Mouse (Mus musculus): ENCODE data around the gene Adra2b. TPM values are rescaled to one million over a fixed set of nuclear protein-coding genes. Genes with fewer than 3 reads are reported as not detected.

The Adra2b gene
- polyA plus RNA-seq, 1 experiment from 2014 or later, result 10.5 TPM

GRCm38 (mm10) chr2:127319071-127319470 is 43.9 kb upstream of the Adra2b start:
- no peak for ATAC-seq (replicated peaks; ENCODE audit: low FRiP score, low read depth)
- DNase-seq (ENCODE audit: low spot score), result no peak
- WGBS, result 71% methylated on average over 4 of the region's 4 CpGs

GRCm38 (mm10) chr2:127322671-127323285 is 40.2 kb upstream of the Adra2b start:
- ATAC-seq (replicated peaks; ENCODE audit: low FRiP score, low read depth), result no peak
- H3K9ac ChIP-seq (ENCODE audit: low read depth, low read length), result no peak overlapping the region
- H3K9me3 ChIP-seq (replicated peaks; ENCODE audit: low read length), result no peaks in the 10 kb centered on the region
- no peak for TF ChIP-seq CTCF (IDR thresholded peaks at IDR 0.05; ENCODE audit: low read depth)
- H3K4me2 ChIP-seq (ENCODE audit: low read length), result no peak overlapping the region
- H3K27me3 ChIP-seq (ENCODE audit: insufficient read depth, low read length), result no peaks in the 10 kb centered on the region
- no peak overlapping the region for H3K27ac ChIP-seq
- no peak for DNase-seq (ENCODE audit: low spot score)
- H3K36me3 ChIP-seq (ENCODE audit: insufficient read depth, low read length), result no peaks in the 10 kb centered on the region
- WGBS, result 72% methylated on average over 6 of the region's 6 CpGs
- H3K4me3 ChIP-seq (replicated peaks; ENCODE audit: low read depth, low read length), result no peak overlapping the region
- H3K4me1 ChIP-seq (replicated peaks; ENCODE audit: insufficient read depth, low read length), result no peaks in the 10 kb centered on the region

More at GRCm38 (mm10) chr2:127319071-127319470, 43.9 kb upstream of the Adra2b start:
- H3K4me1 ChIP-seq (replicated peaks; ENCODE audit: insufficient read depth, low read length), result no peaks in the 10 kb centered on the region
- no peaks in the 10 kb centered on the region for H3K36me3 ChIP-seq (ENCODE audit: insufficient read depth, low read length)
- no peaks in the 10 kb centered on the region for H3K9me3 ChIP-seq (replicated peaks; ENCODE audit: low read length)
- H3K27ac ChIP-seq, result no peak overlapping the region
- no peak overlapping the region for H3K4me3 ChIP-seq (replicated peaks; ENCODE audit: low read depth, low read length)
- TF ChIP-seq CTCF (IDR thresholded peaks at IDR 0.05; ENCODE audit: low read depth), result no peak
- no peak overlapping the region for H3K4me2 ChIP-seq (ENCODE audit: low read length)
- no peaks in the 10 kb centered on the region for H3K27me3 ChIP-seq (ENCODE audit: insufficient read depth, low read length)
- no peak overlapping the region for H3K9ac ChIP-seq (ENCODE audit: low read depth, low read length)

GRCm38 (mm10) chr2:127323667-127324066 is 39.3 kb upstream of the Adra2b start:
- H3K9ac ChIP-seq (ENCODE audit: low read depth, low read length), result no peak overlapping the region
- TF ChIP-seq CTCF (IDR thresholded peaks at IDR 0.05; ENCODE audit: low read depth), result no peak
- H3K27ac ChIP-seq, result no peak overlapping the region
- DNase-seq (ENCODE audit: low spot score), result no peak
- no peak for ATAC-seq (replicated peaks; ENCODE audit: low FRiP score, low read depth)
- H3K4me1 ChIP-seq (replicated peaks; ENCODE audit: insufficient read depth, low read length), result no peaks in the 10 kb centered on the region
- 96% methylated on average over 1 of the region's 1 CpGs for WGBS
- H3K4me3 ChIP-seq (replicated peaks; ENCODE audit: low read depth, low read length), result no peak overlapping the region
- no peaks in the 10 kb centered on the region for H3K9me3 ChIP-seq (replicated peaks; ENCODE audit: low read length)
- no peaks in the 10 kb centered on the region for H3K27me3 ChIP-seq (ENCODE audit: insufficient read depth, low read length)
- no peaks in the 10 kb centered on the region for H3K36me3 ChIP-seq (ENCODE audit: insufficient read depth, low read length)
- H3K4me2 ChIP-seq (ENCODE audit: low read length), result no peak overlapping the region

GRCm38 (mm10) chr2:127324456-127324855 is 38.6 kb upstream of the Adra2b start:
- TF ChIP-seq CTCF (IDR thresholded peaks at IDR 0.05; ENCODE audit: low read depth), result no peak
- H3K27me3 ChIP-seq (ENCODE audit: insufficient read depth, low read length), result no peaks in the 10 kb centered on the region
- no peaks in the 10 kb centered on the region for H3K36me3 ChIP-seq (ENCODE audit: insufficient read depth, low read length)
- H3K4me3 ChIP-seq (replicated peaks; ENCODE audit: low read depth, low read length), result no peak overlapping the region
- ATAC-seq (replicated peaks; ENCODE audit: low FRiP score, low read depth) (no peak), DNase-seq (ENCODE audit: low spot score) (no peak)
- H3K4me1 ChIP-seq (replicated peaks; ENCODE audit: insufficient read depth, low read length), result peaks cover 2% of the 10 kb centered on the region; the same call in 1 of the 2 replicates
- H3K27ac ChIP-seq, result no peak overlapping the region
- no peak overlapping the region for H3K4me2 ChIP-seq (ENCODE audit: low read length)
- whole genome bisulfite sequencing, result 45% methylated on average over 7 of the region's 7 CpGs
- H3K9ac ChIP-seq (ENCODE audit: low read depth, low read length), result no peak overlapping the region
- no peaks in the 10 kb centered on the region for H3K9me3 ChIP-seq (replicated peaks; ENCODE audit: low read length)

GRCm38 (mm10) chr2:127328090-127328851 is 34.7 kb upstream of the Adra2b start:
- TF ChIP-seq CTCF (IDR thresholded peaks at IDR 0.05; ENCODE audit: low read depth), result no peak
- ATAC-seq (replicated peaks; ENCODE audit: low FRiP score, low read depth) (peak; percentile 41; the same call in 1 of the 2 replicates), DNase-seq (ENCODE audit: low spot score) (peak; percentile 57)
- 69% methylated on average over 12 of the region's 12 CpGs for WGBS
- peaks cover 5% of the 10 kb centered on the region; the same call in 1 of the 2 replicates for H3K4me1 ChIP-seq (replicated peaks; ENCODE audit: insufficient read depth, low read length)
- no peaks in the 10 kb centered on the region for H3K27me3 ChIP-seq (ENCODE audit: insufficient read depth, low read length)
- H3K4me3 ChIP-seq (replicated peaks; ENCODE audit: low read depth, low read length), result no peak overlapping the region
- H3K27ac ChIP-seq, result no peak overlapping the region
- H3K9me3 ChIP-seq (replicated peaks; ENCODE audit: low read length), result no peaks in the 10 kb centered on the region
- H3K36me3 ChIP-seq (ENCODE audit: insufficient read depth, low read length), result no peaks in the 10 kb centered on the region
- H3K9ac ChIP-seq (ENCODE audit: low read depth, low read length), result no peak overlapping the region
- no peak overlapping the region for H3K4me2 ChIP-seq (ENCODE audit: low read length)

GRCm38 (mm10) chr2:127332807-127333570 is 30.0 kb upstream of the Adra2b start:
- Histone ChIP-seq H3K27me3 (ENCODE audit: insufficient read depth, low read length) (no peaks in the 10 kb centered on the region), H3K9me3 (replicated peaks; ENCODE audit: low read length) (no peaks in the 10 kb centered on the region), H3K27ac (no peak overlapping the region), H3K4me1 (replicated peaks; ENCODE audit: insufficient read depth, low read length) (peaks cover 15% of the 10 kb centered on the region), H3K4me3 (replicated peaks; ENCODE audit: low read depth, low read length) (no peak overlapping the region), H3K36me3 (ENCODE audit: insufficient read depth, low read length) (no peaks in the 10 kb centered on the region), H3K4me2 (ENCODE audit: low read length) (no peak overlapping the region), H3K9ac (ENCODE audit: low read depth, low read length) (no peak overlapping the region)
- no peak for TF ChIP-seq CTCF (IDR thresholded peaks at IDR 0.05; ENCODE audit: low read depth)
- no peak for DNase-seq (ENCODE audit: low spot score)
- 78% methylated on average over 14 of the region's 14 CpGs for WGBS
- no peak for ATAC-seq (replicated peaks; ENCODE audit: low FRiP score, low read depth)

All from kidney, postnatal 0 days (tissue).